Mouse (Mus musculus): ENCODE measurements around the gene Gm45808.
A peak's percentile ranks its signal among the peaks of the same experiment; 100 is the strongest.
"Not testable (repeated sequence)": the region's sequence is repeated elsewhere in the genome, so short reads cannot be mapped to it uniquely, and the experiment has no call there.

Gene Gm45808

DNA sequence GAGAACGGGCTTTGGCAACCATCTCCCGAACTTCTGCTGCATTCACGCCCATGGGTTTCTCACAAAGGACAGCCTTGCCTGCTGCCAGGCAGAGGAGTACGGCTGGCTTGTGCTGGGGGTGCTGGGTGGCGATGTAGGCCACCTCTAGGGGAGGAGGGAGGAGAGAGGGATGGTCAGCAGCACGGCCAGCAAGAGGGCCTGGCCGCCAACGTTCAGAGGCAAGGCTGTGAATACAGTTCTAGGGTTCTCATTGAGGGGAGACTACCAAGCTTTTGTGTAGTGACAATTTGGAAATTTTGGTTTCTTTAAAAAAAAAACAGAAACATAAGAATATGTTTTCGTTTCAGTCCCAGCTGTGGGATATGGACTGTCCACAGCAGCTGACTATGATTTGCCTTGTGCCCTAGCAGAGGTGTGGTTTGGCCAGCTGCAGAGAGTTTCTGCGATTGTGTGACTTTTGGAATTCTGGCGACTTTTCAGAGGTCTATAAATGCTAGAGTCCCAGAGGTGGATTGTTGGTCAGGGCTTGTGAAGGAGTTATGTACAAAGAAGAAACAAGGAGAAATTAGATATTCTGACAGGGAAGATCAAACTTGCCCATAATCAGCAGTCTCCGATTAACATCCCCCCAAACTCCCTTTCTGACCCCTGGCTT, at the start of gene Gm45808:
Gene Gm45808 (minus strand): TSS at position 51 of the 655 bp plus-strand sequence.
- Histone ChIP-seq H3K27me3 (ENCODE audit: control insufficient read depth, insufficient read depth, low read length, poor library complexity, severe bottlenecking) (no peaks in the 10 kb centered on the region), H3K36me3 (ENCODE audit: control insufficient read depth, insufficient read depth, low read length, poor library complexity, severe bottlenecking) (no peaks in the 10 kb centered on the region)
- DNase-seq (ENCODE audit: low read depth, low spot score): no peak

DNA sequence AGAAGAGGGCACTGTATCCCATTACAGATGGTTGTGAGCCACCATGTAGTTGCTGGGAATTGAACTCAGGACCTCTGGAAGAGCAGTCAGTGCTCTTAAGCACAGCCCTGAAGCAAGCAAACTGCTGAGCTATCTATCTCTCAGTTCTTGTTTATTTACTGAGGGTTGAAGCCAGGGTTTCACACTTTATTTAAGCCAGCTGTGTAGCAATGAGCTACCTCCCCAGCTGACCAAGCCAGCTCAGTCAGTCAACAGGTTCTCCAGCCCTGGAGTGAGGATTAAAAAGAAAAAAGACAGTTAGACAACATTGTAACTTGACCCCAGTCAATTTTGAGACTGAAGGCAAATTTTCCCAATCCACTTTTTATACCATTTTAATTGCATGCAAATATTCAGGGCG, 49.1 kb upstream of the Gm45808 start:
- no peak for DNase-seq (ENCODE audit: low read depth, low spot score)
- no peaks in the 10 kb centered on the region for H3K27me3 ChIP-seq (ENCODE audit: control insufficient read depth, insufficient read depth, low read length, poor library complexity, severe bottlenecking)
- no peaks in the 10 kb centered on the region for H3K36me3 ChIP-seq (ENCODE audit: control insufficient read depth, insufficient read depth, low read length, poor library complexity, severe bottlenecking)

DNA sequence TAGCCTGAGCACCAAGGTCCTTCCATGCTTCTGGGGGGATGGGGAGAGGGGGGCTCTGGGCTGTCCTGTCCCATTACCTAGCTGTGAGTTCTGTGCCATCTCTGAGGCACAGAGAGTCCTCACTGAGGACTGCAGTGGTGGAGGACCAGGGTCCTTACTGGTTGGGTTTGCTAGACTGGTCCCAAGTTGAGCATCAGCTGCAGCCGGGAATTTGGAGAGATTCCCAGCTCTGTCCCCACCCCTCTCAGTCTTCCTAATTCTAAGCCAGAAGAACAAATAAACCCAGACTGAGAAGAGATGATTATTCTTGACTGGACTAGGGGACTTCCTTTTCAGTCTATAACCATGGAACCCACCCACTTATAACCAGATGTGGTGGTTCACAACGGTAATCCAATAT, 44.0 kb upstream of the Gm45808 start:
- no peaks in the 10 kb centered on the region; the same call in 1 of the 2 replicates for H3K27me3 ChIP-seq (ENCODE audit: control insufficient read depth, insufficient read depth, low read length, poor library complexity, severe bottlenecking)
- H3K36me3 ChIP-seq (ENCODE audit: control insufficient read depth, insufficient read depth, low read length, poor library complexity, severe bottlenecking): no peaks in the 10 kb centered on the region
- no peak for DNase-seq (ENCODE audit: low read depth, low spot score)

DNA sequence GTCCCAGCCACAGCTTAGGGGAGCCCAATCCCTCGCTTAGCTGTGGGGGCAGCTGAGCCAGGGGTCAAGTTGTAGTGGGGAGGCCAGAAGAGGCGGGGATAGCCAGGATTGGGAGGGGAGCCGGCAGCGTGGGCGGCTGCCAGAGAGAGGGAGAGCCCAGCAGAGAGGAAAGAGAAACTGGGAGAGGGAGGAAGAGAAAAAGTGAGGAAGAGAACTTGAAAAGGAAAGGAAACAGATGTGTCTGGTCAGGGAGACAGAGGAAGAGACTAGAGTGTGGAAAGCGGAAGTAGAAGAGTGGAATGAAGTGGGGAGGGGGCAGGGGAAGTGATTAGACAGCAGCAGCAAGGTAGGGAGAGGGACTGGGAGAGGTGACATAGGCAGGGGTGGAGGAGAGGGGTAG, 42.9 kb upstream of the Gm45808 start:
- DNase-seq (ENCODE audit: low read depth, low spot score): peak; percentile 48
- no peaks in the 10 kb centered on the region for H3K36me3 ChIP-seq (ENCODE audit: control insufficient read depth, insufficient read depth, low read length, poor library complexity, severe bottlenecking)
- H3K27me3 ChIP-seq (ENCODE audit: control insufficient read depth, insufficient read depth, low read length, poor library complexity, severe bottlenecking): no peaks in the 10 kb centered on the region; the same call in 1 of the 2 replicates

DNA sequence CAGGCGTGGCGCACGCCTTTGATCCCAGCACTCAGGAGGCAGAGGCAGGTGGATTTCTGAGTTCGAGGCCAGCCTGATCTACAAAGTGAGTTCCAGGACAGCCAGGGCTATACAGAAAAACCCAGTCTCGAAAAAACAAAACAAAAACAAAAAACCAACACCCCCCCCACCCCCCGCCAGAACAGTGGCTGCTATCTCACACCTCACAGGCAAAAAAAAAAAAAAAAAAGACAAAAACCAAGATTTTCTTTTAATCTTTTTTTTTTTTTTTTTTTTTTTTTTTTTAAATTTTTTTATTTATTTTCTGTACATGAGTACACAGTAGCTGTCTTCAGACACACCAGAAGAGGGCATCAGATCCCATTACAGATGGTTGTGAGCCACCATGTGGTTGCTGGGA, 40.6 kb upstream of the Gm45808 start:
- H3K27me3 ChIP-seq (ENCODE audit: control insufficient read depth, insufficient read depth, low read length, poor library complexity, severe bottlenecking); H3K36me3 ChIP-seq (ENCODE audit: control insufficient read depth, insufficient read depth, low read length, poor library complexity, severe bottlenecking); DNase-seq (ENCODE audit: low read depth, low spot score): not testable (repeated sequence)

DNA sequence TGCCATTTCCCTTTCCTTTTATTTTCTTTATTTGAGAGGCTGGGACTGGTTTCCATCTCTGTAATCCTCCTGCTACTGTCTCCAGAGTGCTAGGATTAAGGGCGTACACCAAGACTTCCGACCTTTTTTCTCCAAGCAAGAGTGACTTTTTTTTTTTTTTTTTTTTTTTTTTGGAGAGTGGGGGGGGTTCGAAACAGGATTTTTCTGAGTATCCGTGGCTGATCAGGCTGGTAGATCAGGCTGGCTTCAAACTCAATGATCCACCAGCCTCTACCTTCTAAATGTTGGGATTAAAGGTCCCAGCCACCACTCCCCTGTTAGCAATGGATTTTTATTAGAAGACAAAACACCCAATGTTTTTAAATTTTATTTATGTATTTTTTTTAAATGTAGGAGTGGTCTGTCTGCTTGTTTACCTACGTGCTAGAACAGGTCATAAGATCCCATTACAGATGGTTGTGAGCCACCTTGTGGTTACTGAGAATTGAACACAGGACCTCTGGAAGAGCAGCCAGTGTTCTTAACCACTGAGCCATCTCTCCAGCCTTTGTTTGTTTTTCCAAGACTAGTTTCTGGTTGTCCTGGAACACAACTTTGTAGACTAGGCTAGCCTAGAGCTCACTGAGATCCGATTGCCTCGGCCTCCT, 40.0 kb upstream of the Gm45808 start:
- Histone ChIP-seq H3K27me3 (ENCODE audit: control insufficient read depth, insufficient read depth, low read length, poor library complexity, severe bottlenecking) (no peaks in the 10 kb centered on the region; the same call in 1 of the 2 replicates), H3K36me3 (ENCODE audit: control insufficient read depth, insufficient read depth, low read length, poor library complexity, severe bottlenecking) (no peaks in the 10 kb centered on the region)
- peak; percentile 73 for DNase-seq (ENCODE audit: low read depth, low spot score)

DNA sequence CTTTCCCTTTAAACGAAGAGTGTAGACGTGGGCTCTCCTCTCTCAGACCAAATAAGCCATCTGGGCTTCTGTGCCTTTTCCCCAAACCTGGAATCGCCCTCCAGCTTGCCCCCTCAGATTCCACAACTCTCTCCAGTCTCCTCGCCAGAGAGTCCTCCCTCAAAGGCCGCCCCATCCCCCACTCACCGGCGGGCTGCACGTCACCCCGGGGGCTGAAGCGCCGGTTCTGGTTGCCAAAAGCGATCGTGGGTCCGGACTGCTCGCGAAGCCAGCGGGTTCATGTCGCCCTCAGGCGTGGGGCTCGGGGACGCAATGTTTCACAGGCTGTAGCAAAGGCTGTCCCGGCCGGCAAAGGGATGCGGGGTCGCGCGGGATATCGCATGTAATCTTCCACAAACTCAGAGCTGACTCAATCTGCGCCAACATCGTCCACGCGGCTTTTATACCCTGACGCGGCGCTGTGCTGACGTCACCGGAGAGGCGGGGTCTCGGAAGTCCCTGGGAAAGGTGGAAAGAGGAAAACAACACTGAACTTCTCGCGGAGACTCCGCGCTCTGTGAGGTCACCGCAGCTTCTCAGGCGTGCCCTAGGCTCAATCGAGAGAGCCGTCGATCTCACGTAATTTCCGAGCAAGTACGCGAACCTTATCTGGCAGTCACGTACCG, 39.3 kb upstream of the Gm45808 start, which contains the start of the genes Ppp1r15a and Plekha4:
Gene Ppp1r15a (minus strand): TSS at position 460 of the 665 bp plus-strand sequence.
Gene Plekha4 (plus strand): TSS at position 522 of the 665 bp plus-strand sequence.
- Histone ChIP-seq H3K36me3 (ENCODE audit: control insufficient read depth, insufficient read depth, low read length, poor library complexity, severe bottlenecking) (no peaks in the 10 kb centered on the region), H3K27me3 (ENCODE audit: control insufficient read depth, insufficient read depth, low read length, poor library complexity, severe bottlenecking) (no peaks in the 10 kb centered on the region; the same call in 1 of the 2 replicates)
- peak; percentile 98 for DNase-seq (ENCODE audit: low read depth, low spot score)

DNA sequence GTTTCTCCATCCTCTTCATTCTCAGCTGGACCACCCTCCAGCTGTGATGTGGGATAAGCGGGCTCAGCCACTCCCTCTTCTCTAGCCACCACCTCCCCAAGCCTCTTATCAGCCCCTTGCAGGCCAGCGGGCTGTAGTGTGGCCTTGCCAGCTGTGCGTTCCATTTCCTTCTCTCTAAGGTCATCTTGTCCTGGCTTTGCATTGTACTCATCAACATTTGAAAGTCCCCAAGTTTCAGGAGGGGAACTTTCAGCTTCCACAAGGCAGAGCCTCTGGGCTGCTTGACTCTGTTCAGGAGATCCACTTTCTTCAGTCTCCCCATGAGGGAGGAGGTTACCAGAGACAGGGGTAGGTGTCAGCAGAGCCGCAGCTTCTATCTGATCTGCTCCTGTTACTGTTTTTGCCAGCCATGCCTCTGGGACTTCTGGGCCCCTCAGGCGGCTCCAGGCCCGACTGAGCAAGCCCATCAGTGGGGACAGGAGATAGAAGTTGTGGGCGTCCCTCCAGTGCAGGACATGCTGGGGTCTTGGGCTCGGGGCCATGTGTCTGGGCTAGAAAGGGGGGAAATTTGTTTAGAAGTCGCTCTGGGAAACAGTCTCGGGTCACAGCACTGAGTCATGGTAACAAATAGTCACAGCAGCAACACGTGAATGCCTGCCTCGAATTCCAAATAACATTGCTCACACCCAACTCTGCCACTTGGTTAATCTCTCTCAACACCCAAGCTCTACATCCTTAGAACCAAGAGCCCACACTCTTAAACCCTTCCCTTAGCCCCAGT, 38.4 kb upstream of the Gm45808 start:
- DNase-seq (ENCODE audit: low read depth, low spot score): peak; percentile 64
- H3K27me3 ChIP-seq (ENCODE audit: control insufficient read depth, insufficient read depth, low read length, poor library complexity, severe bottlenecking): no peaks in the 10 kb centered on the region; the same call in 1 of the 2 replicates
- H3K36me3 ChIP-seq (ENCODE audit: control insufficient read depth, insufficient read depth, low read length, poor library complexity, severe bottlenecking): no peaks in the 10 kb centered on the region

DNA sequence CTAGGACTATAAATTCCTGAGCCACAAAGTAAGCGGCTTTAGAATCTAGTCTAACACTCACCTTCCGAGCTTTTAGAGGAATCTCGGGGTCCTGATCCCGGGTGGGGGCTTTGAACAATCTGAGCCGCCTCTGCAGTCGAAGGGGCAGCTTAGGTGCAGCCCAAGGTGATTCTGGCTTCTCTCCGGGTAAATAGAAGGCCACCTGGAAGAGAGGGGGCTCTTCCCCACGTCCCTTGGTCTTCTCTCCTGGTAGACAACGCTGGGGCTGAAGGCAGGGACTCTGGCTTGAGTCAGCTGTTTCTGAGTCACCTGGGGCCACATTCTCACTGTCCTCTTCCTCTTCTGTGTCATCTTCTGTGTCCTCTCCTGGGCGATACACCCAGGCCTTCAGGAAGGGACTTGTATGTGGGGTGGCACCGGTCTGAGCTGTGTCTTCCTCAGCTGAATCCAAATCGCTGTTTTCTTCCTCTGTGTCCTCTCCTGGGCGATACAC, 37.1 kb upstream of the Gm45808 start:
- peak; percentile 33 for DNase-seq (ENCODE audit: low read depth, low spot score)
- Histone ChIP-seq H3K27me3 (ENCODE audit: control insufficient read depth, insufficient read depth, low read length, poor library complexity, severe bottlenecking) (no peaks in the 10 kb centered on the region; the same call in 1 of the 2 replicates), H3K36me3 (ENCODE audit: control insufficient read depth, insufficient read depth, low read length, poor library complexity, severe bottlenecking) (no peaks in the 10 kb centered on the region)

DNA sequence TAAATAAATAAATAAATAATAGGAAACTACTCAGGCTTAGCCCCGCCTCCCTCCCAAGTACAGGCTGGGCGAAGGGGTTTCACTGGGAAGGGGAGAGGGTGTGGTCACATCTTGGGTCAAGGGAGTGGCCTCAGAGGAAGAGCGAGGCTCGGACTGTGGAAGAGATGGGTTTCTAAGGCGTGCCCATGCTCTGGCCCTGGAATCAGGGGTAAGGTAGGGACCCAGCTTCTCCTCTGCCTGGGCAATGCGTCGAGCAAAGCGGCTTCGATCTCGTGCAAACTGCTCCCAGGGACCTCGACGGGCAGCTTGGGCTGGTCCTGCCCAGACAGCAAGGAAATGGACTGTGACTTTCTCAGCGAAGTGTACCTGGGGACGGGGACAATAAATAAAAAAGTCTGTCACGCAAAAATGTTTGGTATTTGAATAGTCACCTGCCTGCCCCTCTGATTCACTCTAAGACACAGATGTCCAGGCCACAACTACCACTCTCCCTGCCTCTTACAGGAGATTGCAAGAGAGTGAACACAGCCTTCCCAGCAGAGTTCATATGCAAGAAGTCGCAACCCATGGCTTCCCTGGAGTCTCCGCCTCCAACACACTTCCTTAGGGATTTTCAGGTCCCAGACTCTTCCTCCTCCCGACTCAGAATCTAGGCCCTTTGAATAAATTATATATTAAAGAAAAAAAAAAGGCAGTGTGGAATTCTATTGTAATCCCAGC, 36.5 kb upstream of the Gm45808 start:
- peak; percentile 35 for DNase-seq (ENCODE audit: low read depth, low spot score)
- Histone ChIP-seq H3K27me3 (ENCODE audit: control insufficient read depth, insufficient read depth, low read length, poor library complexity, severe bottlenecking) (no peaks in the 10 kb centered on the region; the same call in 1 of the 2 replicates), H3K36me3 (ENCODE audit: control insufficient read depth, insufficient read depth, low read length, poor library complexity, severe bottlenecking) (no peaks in the 10 kb centered on the region)

DNA sequence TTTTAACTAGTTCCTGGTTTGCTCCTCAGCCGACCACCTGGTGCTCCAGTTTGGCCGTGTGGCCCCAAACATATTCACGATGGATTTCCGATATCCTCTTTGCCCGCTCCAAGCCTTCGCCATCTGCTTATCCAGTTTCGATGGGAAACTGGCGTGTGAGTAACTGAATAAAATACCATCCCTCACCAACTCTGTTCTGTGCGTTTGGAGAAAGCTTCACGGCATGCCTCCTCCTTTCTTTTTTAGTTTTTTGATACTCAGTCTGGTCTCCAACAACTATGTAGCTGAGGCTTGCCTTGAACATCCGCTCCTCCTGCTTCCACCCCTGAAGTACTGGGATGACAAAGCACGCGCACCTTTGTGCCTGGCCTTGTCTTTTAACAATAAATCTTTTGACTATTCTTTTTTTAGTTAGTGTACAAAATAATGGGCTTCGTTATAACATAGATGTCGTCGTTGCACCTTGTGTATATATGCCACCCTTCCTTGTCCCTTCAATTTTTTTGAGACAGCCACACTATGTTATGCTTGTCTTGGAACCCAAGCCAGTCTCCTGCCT, 35.7 kb upstream of the Gm45808 start:
- DNase-seq (ENCODE audit: low read depth, low spot score): peak; percentile 27
- Histone ChIP-seq H3K36me3 (ENCODE audit: control insufficient read depth, insufficient read depth, low read length, poor library complexity, severe bottlenecking) (no peaks in the 10 kb centered on the region), H3K27me3 (ENCODE audit: control insufficient read depth, insufficient read depth, low read length, poor library complexity, severe bottlenecking) (no peaks in the 10 kb centered on the region; the same call in 1 of the 2 replicates)

DNA sequence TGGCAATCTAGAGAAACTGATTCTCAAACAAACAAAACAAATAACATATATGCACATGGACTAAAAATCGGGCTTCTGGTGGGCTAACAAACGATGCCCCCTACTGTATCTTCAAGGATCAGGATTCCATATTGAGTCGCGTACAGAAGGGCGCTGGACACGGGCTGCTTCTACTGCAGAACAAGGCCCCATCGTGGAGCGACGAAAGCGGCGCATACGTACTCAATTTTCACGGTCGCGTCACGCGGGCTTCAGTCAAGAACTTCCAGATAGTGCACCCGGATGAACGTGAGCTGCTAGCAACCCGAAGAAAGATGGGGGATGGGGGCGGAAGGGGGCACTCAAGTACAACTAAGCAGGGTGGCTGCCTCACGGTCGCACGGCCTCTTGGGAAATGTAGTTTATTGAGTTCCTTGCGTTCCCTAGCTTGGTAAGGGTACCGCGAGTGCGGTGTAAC, 35.1 kb upstream of the Gm45808 start:
- H3K27me3 ChIP-seq (ENCODE audit: control insufficient read depth, insufficient read depth, low read length, poor library complexity, severe bottlenecking): no peaks in the 10 kb centered on the region; the same call in 1 of the 2 replicates
- DNase-seq (ENCODE audit: low read depth, low spot score): peak; percentile 96
- H3K36me3 ChIP-seq (ENCODE audit: control insufficient read depth, insufficient read depth, low read length, poor library complexity, severe bottlenecking): no peaks in the 10 kb centered on the region

DNA sequence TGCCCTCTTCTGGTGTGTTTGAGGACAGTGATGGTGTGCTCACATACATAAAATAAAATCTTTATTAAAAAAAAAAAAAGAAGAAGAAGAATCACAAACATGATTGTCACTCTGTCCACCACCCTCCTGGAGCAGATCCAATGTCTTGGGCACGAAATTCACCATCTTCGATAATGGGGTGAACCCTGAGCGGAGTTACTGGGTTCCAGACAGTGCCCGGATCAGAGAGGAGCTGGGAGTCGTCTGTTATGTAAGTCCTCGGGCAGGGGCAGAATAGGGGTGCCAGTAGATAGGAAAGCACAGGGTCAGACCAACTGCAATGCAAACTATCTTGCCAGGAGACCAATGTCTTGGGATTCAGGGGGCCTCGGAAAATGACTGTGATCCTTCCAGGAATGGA, 34.0 kb upstream of the Gm45808 start:
- no peak for DNase-seq (ENCODE audit: low read depth, low spot score)
- Histone ChIP-seq H3K36me3 (ENCODE audit: control insufficient read depth, insufficient read depth, low read length, poor library complexity, severe bottlenecking) (no peaks in the 10 kb centered on the region), H3K27me3 (ENCODE audit: control insufficient read depth, insufficient read depth, low read length, poor library complexity, severe bottlenecking) (no peaks in the 10 kb centered on the region)

All from splenic B cell, adult 2 months (primary cell).